Mouse (Mus musculus): ENCODE results near the gene Fcna. TPM values are rescaled to one million over a fixed set of nuclear protein-coding genes. Genes with fewer than 3 reads are reported as not detected.

Fcna gene
- total RNA-seq (2021) (1 to 10 TPM; 4.8 to 6.8 TPM), polyA plus RNA-seq (2012; rRNA removed) (3.4 and 4.0 TPM in 2 replicates)
- long read RNA-seq, partial matches to known transcripts = 0 of 5 reads
- long read RNA-seq, other reads (novel, unspliced or antisense) = 2 of 5 reads

DNA sequence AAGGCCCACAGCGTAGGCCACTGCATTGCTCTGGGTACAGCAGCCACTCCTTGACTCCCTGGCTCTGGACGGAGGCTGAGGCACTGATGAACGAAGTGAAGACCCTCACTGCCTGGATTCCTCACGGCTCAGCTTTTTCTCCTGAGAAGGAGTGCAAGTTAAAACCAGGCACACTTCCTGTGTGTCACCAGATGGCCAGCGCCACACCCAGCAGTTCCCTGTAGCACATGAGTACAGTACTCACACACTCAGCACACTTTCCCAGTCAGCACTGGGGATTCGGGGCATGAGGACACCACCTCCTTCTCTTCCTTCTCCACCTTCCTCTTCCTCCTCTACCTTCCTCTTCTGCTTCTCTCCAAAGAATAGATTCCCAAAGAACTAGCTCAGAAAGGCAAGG, at the start of gene Fcna:
Gene Fcna, minus strand, starts transcription at position 220 of the 400 bp plus-strand sequence.
- Histone ChIP-seq H3K27ac (no peak within 1 kb of the TSS), H3K9ac (ENCODE audit: low read depth, low read length) (no peak within 1 kb of the TSS), H3K79me2 (replicated peaks; ENCODE audit: control insufficient read depth, insufficient read depth, low read length) (no peaks in the 10 kb centered on the region), H3K4me3 (no peak within 1 kb of the TSS), H3K36me3 (ENCODE audit: control insufficient read depth, insufficient read depth, low read length) (no peaks in the 10 kb centered on the region), H3K4me1 (ENCODE audit: control insufficient read depth, insufficient read depth, low read length) (no peaks in the 10 kb centered on the region), H3K27me3 (ENCODE audit: control insufficient read depth, insufficient read depth, low read length) (no peaks in the 10 kb centered on the region)
- DNase-seq = peak in 1 of 2 experiments; percentile 20
- TF ChIP-seq POLR2A (IDR thresholded peaks at IDR 0.05; ENCODE audit: insufficient read depth, low read depth, low read length) = no peak
- TF ChIP-seq CTCF (IDR thresholded peaks at IDR 0.05) = no peak
- TF ChIP-seq EP300 (IDR thresholded peaks at IDR 0.05; ENCODE audit: insufficient read depth, low read depth, low read length) = no peak
- intact Hi-C loops (cut with DNase I) = no loop called here
- WGBS = 74% methylated on average over 6 of the region's 6 CpGs

DNA sequence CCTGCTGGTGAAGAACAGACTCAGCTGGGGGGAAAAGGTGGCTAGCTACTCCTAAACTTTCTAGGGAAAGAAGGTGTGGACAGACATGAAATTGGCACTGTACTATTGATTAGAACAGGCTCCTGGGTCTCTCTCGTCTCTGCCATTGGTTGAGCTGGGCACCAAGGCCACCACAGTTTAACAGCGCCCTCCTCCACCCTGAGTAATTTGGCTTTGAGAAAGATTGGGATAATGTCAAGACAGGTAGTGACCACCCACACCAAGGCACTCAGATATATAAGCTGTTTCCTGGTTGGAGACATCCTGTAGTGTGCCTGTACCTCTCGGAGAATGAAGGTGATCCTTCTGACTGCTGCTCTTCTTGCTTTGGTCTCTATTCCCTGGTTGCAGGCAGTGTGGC, 48.7 kb upstream of the Fcna start, which contains the start of gene Lcn6:
Gene Lcn6, plus strand, starts transcription at position 301 of the 400 bp plus-strand sequence.
- Histone ChIP-seq H3K27ac (no peak within 1 kb of the TSS), H3K4me1 (ENCODE audit: control insufficient read depth, insufficient read depth, low read length) (no peaks in the 10 kb centered on the region), H3K9ac (ENCODE audit: low read depth, low read length) (no peak within 1 kb of the TSS), H3K36me3 (ENCODE audit: control insufficient read depth, insufficient read depth, low read length) (no peaks in the 10 kb centered on the region), H3K27me3 (ENCODE audit: control insufficient read depth, insufficient read depth, low read length) (no peaks in the 10 kb centered on the region), H3K4me3 (no peak within 1 kb of the TSS), H3K79me2 (replicated peaks; ENCODE audit: control insufficient read depth, insufficient read depth, low read length) (no peaks in the 10 kb centered on the region)
- intact Hi-C loops (cut with DNase I) = no loop called here
- TF ChIP-seq EP300 (IDR thresholded peaks at IDR 0.05; ENCODE audit: insufficient read depth, low read depth, low read length) (no peak), POLR2A (IDR thresholded peaks at IDR 0.05; ENCODE audit: insufficient read depth, low read depth, low read length) (no peak), CTCF (IDR thresholded peaks at IDR 0.05) (no peak)
- DNase-seq = no peak
- 90% methylated on average over 3 of the region's 3 CpGs for WGBS

DNA sequence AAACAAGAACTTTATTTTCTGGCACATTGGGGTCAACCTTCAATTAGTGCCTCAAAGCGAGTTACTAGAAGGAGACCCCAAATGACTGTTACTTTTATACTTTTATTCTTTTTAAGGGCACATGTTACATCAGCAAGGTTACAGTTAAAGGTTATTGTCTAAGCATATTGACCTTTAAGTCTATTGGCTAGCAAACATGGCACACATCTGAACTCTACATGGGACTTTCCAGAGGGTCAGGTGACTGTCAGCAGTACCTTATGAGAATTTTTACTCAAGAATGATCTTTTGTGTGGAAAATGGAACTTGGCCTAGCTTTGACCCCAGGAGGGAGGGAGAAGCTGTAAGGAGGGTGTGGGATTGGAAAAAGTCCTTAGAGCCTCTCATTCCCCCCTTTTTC, 38.7 kb upstream of the Fcna start:
- WGBS = 61% methylated on average over 1 of the region's 1 CpGs
- no peak for DNase-seq
- H3K4me3 ChIP-seq = no peak overlapping the region
- H3K36me3 ChIP-seq (ENCODE audit: control insufficient read depth, insufficient read depth, low read length) = no peaks in the 10 kb centered on the region
- intact Hi-C loops (cut with DNase I) = no loop called here
- peaks cover under 1% of the 10 kb centered on the region; the same call in 1 of the 2 replicates for H3K4me1 ChIP-seq (ENCODE audit: control insufficient read depth, insufficient read depth, low read length)
- H3K27me3 ChIP-seq (ENCODE audit: control insufficient read depth, insufficient read depth, low read length) = no peaks in the 10 kb centered on the region
- TF ChIP-seq POLR2A (IDR thresholded peaks at IDR 0.05; ENCODE audit: insufficient read depth, low read depth, low read length) = no peak
- no peak for TF ChIP-seq CTCF (IDR thresholded peaks at IDR 0.05)
- no peak for TF ChIP-seq EP300 (IDR thresholded peaks at IDR 0.05; ENCODE audit: insufficient read depth, low read depth, low read length)
- no peaks in the 10 kb centered on the region for H3K79me2 ChIP-seq (replicated peaks; ENCODE audit: control insufficient read depth, insufficient read depth, low read length)
- no peak overlapping the region for H3K27ac ChIP-seq
- no peak overlapping the region for H3K9ac ChIP-seq (ENCODE audit: low read depth, low read length)

DNA sequence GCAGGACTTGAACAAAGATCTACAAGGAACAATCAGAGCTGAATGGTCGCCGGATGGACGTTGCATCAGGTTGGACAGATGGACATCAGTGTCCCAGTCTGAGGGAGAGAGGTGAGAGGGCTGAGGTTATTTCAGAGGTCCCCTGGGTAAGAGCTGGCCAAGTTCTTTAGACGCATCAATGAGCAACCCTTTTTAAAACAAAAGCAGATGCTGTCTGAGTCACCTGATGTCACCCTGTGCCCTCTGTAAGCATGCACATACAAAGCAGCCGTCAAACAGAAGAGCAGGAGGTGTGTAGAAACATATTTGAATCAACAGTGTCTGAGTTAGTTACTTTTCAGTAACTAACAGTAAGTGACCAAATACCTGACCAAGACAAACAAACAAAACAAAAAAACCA, 36.3 kb upstream of the Fcna start:
- Histone ChIP-seq H3K9ac (ENCODE audit: low read depth, low read length) (no peak overlapping the region), H3K4me1 (ENCODE audit: control insufficient read depth, insufficient read depth, low read length) (peaks cover 3% of the 10 kb centered on the region; the same call in 1 of the 2 replicates), H3K36me3 (ENCODE audit: control insufficient read depth, insufficient read depth, low read length) (no peaks in the 10 kb centered on the region), H3K4me3 (no peak overlapping the region), H3K27ac (no peak overlapping the region), H3K79me2 (replicated peaks; ENCODE audit: control insufficient read depth, insufficient read depth, low read length) (no peaks in the 10 kb centered on the region), H3K27me3 (ENCODE audit: control insufficient read depth, insufficient read depth, low read length) (no peaks in the 10 kb centered on the region)
- DNase-seq = no peak
- TF ChIP-seq CTCF (IDR thresholded peaks at IDR 0.05) (no peak), POLR2A (IDR thresholded peaks at IDR 0.05; ENCODE audit: insufficient read depth, low read depth, low read length) (no peak), EP300 (IDR thresholded peaks at IDR 0.05; ENCODE audit: insufficient read depth, low read depth, low read length) (no peak)
- intact Hi-C loops (cut with DNase I) = no loop called here
- 84% methylated on average over 5 of the region's 5 CpGs for WGBS

DNA sequence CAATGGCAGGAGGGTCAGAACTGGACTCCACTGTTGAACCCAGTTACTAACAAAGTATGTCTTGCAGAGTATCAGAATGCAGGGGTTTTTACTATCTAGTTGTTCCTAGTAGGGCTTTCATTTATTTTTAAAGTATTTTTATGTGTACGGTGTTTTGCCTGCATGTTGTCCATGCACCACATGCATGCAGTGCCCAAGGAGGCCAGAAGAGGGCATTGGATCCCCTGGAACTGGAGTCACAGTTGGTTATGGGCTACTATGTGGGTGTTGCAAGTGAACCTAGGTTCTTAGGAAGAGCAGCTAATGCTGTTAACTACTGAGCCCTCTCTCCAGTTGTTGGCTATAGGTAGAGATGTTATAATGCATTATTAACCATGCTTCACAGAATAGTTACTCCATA, 35.7 kb upstream of the Fcna start:
- Histone ChIP-seq H3K79me2 (replicated peaks; ENCODE audit: control insufficient read depth, insufficient read depth, low read length) (no peaks in the 10 kb centered on the region), H3K27ac (no peak overlapping the region), H3K36me3 (ENCODE audit: control insufficient read depth, insufficient read depth, low read length) (no peaks in the 10 kb centered on the region), H3K27me3 (ENCODE audit: control insufficient read depth, insufficient read depth, low read length) (no peaks in the 10 kb centered on the region), H3K9ac (ENCODE audit: low read depth, low read length) (no peak overlapping the region), H3K4me3 (no peak overlapping the region), H3K4me1 (ENCODE audit: control insufficient read depth, insufficient read depth, low read length) (peaks cover 3% of the 10 kb centered on the region; the same call in 1 of the 2 replicates)
- TF ChIP-seq EP300 (IDR thresholded peaks at IDR 0.05; ENCODE audit: insufficient read depth, low read depth, low read length) (no peak), CTCF (IDR thresholded peaks at IDR 0.05) (peak; percentile 72)
- 60% methylated on average over 1 of the region's 1 CpGs for WGBS
- intact Hi-C loops (cut with DNase I) = no loop called here
- peak; percentile 27 to 46 for DNase-seq

DNA sequence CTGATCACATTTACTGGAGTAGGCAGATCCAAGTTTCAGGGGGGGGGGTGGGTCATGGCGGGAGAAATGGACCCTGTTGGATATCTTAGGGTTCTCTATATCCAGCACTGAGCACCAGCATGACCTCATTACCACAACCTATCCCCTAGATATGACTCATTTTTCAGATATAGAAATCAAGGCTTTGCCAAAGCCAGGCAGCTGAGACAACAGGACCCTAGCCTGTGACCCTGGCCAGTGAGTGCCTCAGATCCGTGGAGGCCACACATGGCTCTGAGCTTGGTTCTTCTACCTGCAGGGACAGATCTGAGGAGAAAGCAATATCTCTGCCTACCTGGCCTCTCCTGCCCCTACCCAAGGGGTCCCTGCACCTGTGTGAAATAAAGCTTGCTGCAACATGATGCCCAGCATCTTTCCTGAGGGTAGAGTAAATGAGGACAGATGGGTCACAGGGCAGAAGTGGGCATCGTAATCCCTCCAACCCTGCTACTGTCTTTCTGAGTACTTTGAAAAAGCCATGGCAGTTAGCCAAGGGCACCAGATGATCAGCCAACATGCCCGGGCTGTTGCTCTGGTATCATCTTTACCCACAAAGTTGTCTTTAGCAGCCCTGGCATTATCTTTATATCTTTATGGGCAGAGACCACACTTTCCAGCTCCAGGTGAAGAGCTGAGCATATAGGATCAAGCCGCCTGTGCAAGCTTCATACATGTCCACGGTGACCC, 33.6 kb upstream of the Fcna start:
- Histone ChIP-seq H3K9ac (ENCODE audit: low read depth, low read length) (no peak overlapping the region), H3K79me2 (replicated peaks; ENCODE audit: control insufficient read depth, insufficient read depth, low read length) (no peaks in the 10 kb centered on the region), H3K27ac (no peak overlapping the region), H3K4me3 (no peak overlapping the region), H3K4me1 (ENCODE audit: control insufficient read depth, insufficient read depth, low read length) (peaks cover 6% of the 10 kb centered on the region; the same call in 1 of the 2 replicates), H3K27me3 (ENCODE audit: control insufficient read depth, insufficient read depth, low read length) (no peaks in the 10 kb centered on the region), H3K36me3 (ENCODE audit: control insufficient read depth, insufficient read depth, low read length) (no peaks in the 10 kb centered on the region)
- intact Hi-C loops (cut with DNase I) = no loop called here
- 60% methylated on average over 6 of the region's 6 CpGs for WGBS
- no peak for DNase-seq
- TF ChIP-seq EP300 (IDR thresholded peaks at IDR 0.05; ENCODE audit: insufficient read depth, low read depth, low read length) (no peak), CTCF (IDR thresholded peaks at IDR 0.05) (no peak), POLR2A (IDR thresholded peaks at IDR 0.05; ENCODE audit: insufficient read depth, low read depth, low read length) (no peak)

Data from heart, adult 2 months (tissue).